Mouse (Mus musculus) 3134 (cell line): ENCODE results near the gene Gm26938.

Experiments
- DNase-seq: peaks from one replicate; pipeline ENCODE4 v3.0.0-alpha.2; 2011; ENCODE audit warnings: low spot score; ENCODE audit not compliant: insufficient read length; ENCODE audit errors: extremely low read depth

Gm26938 gene

GRCm38 (mm10) chr5:139816445-139816844 lies 9.8 kb downstream of the Gm26938 start:
- DNase-seq: no peak

DNA sequence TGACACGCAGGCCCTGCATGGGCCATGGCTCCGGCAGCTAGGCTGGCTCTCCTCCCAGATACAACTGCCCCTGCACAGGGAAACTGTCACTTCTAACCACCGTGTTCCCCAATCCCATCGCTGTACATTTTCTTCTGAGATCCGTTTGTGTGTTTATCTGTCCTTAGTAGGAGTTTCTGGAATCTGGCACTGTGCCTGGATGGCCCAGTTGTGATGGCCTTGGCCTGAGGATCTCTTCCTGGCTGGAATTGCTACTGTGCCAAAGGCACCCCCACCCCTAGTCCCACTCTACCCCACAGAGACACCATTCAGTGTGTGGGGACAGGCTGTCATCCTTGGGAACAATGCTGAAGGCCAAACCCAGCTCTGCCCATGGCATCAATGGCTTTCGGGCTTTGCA lies 10.2 kb downstream of the Gm26938 start:
- no peak for DNase-seq

DNA sequence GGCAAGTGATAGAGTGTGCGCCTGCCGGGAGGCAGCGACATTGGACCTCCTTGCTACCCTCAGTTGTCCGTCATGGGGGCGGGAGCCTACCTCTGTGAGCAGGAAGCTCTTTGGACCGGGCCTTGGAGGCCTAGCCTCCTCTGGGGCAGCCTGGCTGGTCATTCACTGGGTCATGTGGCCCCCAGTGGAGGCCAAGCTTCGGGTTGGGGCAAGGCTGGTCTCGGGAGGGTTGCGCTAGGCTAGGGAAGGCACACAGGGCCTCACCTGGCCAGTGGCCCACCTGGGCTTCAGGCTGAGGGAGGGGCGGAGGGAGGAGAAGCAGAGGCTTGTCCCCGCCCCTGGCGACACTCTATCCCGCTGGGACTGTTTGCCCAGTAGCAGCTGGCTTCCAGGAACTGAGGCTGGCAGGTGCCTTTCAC lies 12.2 kb downstream of the Gm26938 start:
- DNase-seq: no peak

GRCm38 (mm10) chr5:139813126-139813490 lies 13.1 kb downstream of the Gm26938 start:
- no peak for DNase-seq

- no peak for DNase-seq
Measured at GRCm38 (mm10) chr5:139812398-139813125, 13.6 kb downstream of the Gm26938 start.

DNA sequence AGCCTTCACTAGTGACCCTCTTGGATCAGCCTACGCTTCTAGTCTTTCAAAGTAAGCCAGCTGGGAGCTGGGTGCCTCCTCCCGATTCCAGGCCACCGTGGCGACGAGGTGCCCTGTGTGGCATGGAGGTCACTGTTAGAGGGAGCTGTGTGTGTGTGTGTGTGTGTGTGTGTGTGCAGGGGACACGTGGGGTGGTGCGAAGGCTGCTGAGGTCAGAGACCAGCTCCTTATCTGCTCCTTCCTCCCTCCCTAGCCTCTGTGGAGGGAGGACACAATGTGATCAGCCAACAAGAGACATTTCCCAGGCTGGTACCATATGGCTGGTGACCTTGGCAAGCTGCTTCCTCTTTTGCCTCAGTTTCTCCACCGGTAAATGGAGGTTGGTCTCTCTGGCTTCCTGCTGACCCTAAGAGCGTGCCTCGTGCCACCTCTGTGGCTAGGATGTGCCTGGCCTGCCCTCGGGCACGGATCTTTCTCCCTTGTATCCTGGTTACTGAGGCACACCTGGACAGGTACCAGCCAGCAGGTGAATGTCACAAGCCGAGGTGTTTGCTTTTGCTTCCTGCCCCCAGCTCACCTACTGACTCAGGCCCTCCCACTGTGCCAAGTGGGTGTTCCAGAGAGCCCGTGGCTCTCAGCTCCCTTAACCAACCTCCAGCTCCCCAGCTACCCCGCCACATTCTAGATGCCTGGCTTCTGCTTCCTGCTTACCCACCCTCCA lies 14.4 kb downstream of the Gm26938 start:
- DNase-seq: no peak

DNA sequence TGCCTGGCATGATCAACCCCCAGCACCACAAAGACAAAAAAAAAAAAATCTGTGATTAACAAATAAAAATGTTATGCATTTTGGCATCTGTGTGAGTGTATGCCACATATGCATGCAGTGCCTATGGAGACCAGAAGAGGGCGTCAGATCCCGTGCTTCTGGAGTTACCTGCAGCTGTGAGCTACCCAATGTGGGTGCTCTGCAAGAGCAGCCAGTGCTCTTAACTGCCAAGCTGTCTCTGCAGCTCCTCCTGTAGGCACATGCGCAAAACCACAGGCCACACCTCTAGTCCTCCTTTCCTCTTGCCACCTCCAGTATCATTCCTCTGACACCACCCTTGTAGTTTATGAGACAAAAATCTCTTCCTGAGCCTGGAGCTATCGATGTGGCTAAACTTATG lies 16.8 kb downstream of the Gm26938 start:
- no peak for DNase-seq

- DNase-seq: no peak
Measured at GRCm38 (mm10) chr5:139805924-139806323, 20.3 kb downstream of the Gm26938 start.

DNA sequence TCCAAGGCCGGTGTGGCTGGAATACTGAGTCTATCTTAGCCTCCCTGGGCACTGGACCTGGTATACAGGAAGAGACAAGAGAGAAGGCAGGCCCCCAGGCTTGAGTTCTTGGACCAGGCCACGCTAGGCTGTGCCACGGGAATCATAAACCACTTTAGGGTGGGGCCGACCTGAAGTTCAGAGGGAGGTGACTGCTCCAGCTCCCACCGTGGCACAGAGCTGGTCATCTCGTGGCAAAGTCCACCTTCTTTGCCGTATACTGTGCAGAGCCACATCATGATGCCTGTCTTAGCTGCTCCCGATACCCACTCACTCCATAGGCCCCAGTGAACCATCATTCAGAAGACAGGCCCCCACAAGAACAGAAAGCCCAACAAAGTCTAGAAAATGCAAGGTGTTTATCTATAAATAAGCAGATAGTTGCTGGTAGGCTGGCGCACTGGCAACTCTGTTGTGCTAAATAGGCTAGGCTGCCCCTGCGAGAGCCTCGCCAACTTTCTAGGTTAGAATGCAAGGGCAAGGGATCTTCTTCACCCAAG lies 21.6 kb downstream of the Gm26938 start:
- DNase-seq: no peak

DNA sequence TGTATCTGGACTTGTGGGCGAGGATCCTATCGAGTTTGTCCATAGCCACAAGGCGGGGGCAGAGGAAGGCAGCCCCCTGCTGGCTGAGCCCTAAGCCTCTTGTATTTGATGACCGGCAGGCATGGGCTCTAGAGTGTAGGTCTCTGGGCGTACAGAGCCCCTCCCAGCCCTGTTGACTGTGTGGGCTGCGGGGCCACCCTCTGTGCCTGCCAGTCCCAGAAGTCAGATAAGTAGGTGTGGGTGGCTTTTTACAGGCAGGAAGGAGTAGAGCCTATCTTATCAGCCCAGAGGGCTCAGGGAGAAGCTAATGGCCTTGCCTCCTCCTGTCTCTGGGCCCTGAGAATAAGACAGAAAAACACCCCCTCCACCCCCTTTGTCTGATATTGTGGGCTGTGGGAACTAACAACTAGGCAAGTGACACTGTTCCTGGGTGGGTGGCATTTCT lies 22.1 kb downstream of the Gm26938 start:
- DNase-seq: no peak

DNA sequence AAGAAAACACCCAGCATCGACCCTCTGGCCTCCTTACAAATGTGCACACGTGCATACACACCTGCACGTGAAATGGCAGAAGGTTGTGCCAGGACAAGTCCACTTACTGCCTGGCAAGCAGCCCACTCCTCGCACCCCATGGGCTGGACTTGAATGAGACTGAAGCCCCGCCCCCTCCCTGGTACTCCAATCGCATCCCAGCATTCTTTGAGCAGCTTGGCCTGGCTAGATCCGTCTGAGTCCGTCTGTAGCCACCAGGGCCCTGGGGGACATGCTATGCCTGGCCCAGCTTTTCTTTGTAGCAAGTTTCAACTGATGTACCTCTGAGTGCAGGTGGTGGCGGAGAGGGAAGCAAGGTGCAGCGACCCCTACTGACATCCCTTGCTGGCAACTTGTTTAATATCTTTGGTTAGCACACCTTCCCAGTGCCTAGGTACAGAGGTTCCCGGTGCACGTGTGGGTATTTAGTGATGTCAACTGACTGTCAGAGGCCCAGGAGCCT lies 22.6 kb downstream of the Gm26938 start:
- no peak for DNase-seq

DNA sequence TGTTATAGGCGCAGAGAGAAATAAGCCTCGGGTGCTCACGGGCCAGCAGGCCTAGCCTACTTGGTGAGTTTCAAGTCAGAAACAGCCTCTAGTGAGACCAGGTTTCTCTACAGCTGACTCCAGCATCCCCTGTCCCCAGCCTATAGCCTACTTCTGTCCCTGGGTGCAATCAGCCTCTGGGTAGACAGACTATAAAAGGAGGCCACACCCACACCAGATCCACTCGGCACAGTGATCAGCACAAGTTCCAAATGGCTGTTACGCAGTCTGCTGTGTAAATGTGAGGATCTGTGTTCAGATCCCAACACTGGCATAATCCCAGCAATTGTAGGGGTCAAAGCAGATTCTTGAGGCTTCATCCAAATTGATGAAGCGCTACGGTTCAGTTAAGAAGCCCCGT lies 23.0 kb downstream of the Gm26938 start:
- DNase-seq: no peak

DNA sequence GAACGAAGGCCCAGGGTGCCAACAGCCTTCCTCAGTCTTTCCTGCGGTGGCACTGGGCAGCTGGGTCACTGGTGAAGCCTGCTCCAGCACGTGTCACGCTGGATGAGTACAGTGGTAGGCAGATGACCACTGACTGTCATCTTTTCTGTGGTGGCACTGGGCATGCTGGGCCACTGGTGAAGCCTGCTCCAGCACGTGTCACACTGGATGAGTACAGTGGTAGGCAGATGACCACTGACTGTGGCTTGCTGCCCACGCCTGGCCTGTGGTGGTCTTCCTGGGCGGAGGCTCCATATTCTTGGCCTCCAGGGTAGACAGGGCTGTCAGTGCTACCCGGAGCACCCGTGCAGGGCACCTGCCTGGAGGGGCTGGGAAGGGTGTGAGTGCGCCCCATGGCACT lies 24.3 kb downstream of the Gm26938 start:
- no peak for DNase-seq

DNA sequence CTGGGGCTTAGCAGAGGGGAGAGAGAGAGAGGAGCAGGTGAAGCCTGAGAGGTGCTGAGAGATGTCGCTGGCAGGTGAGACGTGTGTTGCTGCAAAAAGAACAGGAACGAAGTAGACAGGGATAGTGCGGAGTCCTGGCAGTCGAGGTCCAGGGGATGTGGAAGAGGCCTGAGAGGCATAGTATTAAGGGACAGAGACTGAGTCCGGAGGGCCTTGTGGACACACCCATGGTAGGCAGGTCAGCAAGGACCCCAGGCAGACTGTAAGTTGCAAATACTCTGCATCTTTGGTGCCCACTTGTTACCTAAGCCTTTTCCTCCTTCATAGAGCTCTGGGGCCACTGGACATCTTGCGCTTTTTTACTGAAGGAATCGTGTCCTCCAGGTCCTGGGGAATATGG lies 25.0 kb downstream of the Gm26938 start:
- DNase-seq: no peak

DNA sequence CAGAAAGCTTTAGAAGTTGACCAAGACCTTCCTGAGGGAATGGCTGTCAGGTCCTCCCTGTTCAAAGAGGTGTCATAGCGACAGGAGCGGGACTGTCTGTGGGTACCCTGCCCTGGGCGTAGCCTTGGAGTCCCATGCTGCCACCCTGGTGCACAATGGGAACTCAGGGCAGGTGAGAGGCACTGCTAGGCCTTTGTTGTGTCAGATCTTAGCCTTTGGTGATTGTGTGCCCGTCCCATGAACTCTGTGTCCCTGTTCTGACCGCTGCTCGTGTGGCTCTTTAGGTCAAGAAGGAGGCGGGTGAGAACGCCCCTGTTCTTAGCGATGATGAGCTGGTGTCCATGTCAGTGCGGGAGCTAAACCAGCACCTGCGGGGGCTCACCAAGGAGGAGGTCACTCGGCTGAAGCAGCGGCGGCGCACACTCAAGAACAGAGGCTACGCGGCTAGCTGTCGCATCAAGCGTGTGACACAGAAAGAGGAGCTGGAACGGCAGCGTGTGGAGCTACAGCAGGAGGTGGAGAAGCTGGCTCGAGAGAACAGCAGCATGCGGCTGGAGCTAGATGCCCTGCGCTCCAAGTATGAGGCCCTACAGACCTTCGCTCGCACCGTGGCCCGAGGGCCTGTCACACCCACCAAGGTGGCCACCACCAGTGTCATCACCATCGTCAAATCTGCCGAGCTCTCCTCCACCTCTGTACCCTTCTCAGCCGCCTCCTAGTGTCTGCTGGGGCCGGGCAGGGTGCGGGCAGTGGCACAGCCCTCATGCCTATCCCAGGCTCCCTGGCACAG lies 26.2 kb downstream of the Gm26938 start:
- DNase-seq: no peak

DNA sequence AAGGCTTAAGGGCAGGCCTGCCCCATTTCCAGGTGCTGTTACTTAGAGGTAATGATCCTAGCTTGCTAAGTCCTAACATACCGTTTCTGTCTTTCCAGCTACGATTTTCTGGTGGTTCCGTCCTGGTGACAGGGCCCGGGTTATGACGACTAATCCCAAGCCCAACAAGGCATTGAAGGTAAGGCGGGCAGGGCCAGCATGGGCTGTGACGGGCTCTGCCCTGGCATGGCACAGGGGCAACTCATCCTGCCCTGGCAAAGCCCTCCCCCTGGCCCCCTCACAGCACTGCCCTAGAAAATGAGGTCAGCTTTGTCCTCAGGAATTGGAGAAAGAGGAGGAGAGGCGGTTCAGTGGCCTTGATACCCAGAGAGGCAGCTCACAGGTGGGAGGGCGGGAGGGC lies 27.2 kb downstream of the Gm26938 start:
- DNase-seq: no peak

GRCm38 (mm10) chr5:139798168-139798900 lies 27.9 kb downstream of the Gm26938 start:
- no peak for DNase-seq

DNA sequence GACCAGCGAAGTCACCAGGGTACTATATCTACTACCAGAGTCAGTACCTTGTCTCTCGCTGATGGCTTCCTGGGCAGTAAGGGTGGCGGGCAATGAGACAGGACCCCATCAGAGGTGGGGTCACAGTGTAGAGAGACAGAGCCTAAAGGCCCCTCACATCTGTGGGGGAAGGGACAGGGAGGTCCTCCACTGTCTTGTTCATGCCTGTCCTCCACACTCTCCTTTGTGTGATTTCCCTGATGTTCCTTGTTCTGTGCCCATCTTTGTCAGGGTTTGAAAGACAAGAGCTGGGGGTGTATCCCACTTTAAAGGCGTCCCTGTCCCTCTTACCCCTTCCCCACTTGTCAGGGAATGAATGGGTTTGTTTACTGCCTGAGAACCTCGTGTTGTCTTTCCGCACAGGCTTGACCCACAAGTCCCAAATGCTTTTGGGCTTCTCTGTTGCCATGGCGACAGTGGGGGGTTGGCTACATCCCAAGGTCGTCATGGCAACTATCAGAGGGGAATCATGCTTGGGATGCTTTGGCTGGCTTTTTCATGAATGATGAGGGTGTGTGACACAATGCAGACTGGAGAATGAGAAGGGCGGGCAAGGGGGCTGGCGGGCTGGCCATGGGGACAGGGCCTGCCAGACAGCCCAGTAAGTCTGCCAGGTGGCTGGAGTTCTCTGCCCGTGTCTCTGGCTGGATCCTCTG lies 28.6 kb downstream of the Gm26938 start:
- peak; percentile 75 for DNase-seq

DNA sequence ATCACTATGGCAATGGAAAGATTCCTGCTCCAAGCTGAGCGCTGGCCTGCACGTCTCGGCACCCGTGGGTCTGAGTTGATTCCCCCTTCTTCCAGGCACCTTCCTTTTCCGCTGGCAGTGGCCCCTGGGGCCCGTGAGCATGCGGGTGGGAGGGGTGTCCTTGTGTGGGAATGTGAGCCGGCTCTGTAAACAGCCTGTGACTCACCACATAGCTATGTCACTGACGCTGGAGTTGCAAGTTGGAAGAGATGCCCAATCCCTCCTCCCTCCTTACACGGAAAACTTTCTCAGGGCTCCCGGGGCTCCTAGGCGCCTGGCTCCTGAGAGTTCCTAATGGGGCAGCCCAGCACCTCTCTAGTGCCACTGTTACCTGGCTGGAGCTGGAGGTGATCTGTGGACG lies 29.3 kb downstream of the Gm26938 start:
- DNase-seq: peak; percentile 86
